Mouse (Mus musculus) retina, postnatal 1 day (tissue): ENCODE measurements at regions not wholly inside any gene's neighbourhood (a gene's known extent, or its start where the extent isn't known, plus 50 kb on each side); places are given as distances from the start of the nearest gene placed in this dataset.
A peak's percentile ranks its signal among the peaks of the same experiment; 100 is the strongest.

Experiments used
- DNase-seq: peaks from one replicate; pipeline ENCODE4 v3.0.0-alpha.2; 2012

DNA sequence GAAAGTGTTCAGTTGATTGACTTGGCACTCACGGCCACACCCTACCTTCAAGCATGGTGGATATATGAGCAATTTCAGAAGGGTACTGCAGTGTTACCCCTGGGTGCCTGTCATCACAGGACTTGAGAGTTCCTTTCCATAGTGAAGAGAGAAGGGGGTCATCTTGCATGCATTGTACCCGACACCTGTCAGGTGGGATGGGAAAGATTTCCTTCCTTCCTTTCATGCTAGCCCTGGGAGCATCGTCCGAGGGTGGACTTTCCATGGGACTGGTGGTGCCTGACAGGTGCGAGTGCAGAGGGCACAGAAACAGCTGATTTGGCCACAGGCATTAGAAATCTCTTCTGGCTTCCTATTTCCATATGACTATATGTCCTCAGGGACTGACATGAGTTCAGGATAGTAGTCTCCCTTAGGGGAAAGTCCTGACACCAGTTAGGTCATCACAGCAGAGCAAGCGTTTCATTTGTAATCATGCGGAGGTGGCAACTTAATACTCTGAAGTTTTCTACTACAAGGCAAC is 342.1 kb upstream of the Id2 start:
- DNase-seq: no peak

DNA sequence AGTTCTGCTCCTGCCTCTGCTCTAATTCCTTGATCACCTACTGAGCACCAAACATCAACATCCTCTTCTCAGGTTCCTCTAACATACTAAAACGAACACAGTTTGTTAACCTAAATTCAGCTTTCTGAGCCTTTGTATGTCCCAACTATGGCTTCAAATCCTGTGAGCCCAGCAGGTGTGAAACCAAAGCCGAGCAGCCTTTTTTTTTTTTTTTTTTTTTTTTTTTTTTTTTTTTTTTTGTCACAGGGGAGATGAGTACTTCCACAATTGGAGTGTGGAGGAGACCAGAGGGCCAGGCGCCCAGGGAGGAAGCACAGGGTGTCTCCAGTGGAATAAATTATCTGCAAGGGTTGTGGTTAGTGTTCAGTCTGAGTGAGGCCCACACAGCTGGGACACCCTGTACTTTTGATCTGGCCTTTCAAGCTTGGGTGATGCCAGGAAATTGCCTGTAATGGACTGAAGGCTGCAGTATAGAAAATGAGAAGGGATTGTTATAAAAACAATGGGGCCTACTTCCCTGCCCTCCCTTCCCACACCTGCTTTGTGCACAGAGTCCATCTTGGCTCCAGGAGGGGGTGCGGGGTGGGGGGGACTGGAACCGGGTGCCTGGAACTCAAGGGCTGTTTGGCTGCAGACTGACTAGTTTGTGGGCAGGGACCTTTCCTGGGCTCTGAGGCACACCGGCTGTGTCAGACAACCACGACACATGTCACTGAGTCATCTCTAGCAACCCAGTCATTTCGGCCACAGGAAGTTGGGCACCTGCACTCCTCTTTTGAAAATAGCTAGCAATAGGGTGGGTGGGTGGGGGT is 341.5 kb upstream of the Id2 start:
- peak; percentile 34 for DNase-seq

DNA sequence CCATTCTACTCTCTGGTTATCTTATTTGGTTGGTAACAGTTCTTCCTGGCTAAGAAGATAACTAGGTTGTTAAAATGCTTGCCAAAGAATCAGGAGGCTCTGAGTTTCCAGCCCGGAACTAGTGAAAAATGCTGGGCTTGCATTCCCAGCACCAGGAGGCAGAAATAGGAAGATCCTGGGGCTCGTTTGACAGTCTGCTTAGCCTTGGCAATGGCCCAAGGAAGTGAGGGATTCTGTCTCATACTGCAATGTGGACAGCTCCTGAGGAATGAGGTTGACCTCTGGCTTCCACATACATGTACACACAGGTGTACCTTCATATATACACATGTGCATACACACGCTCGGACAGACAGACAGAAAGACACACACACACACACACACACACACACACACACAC is 340.6 kb upstream of the Id2 start:
- no peak for DNase-seq

DNA sequence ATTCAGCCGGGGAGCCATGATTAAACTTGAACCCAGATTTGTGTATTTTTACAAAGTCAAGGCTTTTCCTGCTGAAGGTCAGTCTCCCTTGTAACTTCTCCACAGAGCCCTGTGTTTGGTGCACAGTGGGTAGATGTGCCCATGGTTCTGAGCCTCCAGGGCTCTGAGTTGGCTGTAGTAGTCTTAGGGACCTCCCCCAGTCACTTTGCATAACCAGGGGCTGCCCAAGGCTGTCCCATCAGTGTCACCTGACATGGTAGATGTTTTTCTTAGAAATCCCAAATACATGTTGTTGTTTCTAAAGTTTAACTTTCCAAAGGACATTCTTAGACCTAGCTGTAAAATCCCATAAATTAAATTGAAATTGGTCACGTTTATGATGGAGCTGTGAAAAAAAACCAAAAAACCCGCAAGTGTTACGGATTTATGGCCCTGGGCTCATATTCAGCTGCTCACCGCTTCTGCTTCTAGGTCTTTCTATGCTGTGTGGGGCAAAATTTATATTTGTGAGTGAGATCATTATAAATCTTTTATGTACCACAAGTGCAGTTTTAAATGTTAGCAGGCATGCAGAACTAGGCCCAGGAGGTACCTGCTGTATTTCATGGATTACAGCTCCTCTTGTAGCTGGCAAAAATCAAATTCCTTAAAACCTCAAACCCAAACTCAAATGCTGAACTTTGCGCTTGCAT is 339.4 kb upstream of the Id2 start:
- DNase-seq: no peak

DNA sequence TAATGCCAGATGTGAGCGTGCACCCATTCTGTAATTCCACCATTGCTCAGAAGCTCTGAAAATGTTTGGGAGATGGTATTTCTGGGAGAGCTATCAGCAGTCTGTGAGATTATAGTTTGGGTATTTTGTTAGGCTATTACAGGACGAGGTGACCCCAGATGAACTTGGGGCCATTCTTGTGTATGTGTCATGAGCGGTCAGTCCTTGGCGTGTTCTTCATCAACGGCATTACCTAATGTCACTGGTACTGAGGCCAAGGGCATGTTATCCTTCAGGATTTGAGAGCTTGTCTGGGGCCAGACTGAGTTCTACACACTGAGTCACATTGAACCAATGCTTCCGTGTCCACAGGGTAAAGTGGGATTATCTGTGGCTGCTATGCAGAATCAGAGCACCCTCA is 335.9 kb upstream of the Id2 start:
- no peak for DNase-seq

DNA sequence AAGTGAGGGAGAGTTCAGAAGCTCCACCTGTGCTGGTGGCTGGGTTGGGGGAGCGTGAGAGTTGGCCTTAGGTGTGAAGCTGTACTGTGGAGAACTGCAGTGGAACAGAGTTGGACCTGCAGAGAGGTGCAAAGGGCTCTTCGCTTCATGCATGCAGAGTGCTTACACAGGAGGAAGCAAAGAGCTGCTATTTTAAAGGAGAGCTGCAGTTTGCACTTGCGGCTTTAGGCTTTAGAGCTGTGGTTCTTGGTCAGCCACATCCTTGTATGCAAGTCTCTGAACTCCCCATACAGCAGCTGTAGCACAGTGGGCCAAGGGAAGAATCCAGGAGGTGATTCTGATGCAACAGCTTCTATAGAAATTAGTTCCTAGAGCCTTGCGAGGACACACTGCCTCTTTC is 334.0 kb upstream of the Id2 start:
- no peak for DNase-seq

DNA sequence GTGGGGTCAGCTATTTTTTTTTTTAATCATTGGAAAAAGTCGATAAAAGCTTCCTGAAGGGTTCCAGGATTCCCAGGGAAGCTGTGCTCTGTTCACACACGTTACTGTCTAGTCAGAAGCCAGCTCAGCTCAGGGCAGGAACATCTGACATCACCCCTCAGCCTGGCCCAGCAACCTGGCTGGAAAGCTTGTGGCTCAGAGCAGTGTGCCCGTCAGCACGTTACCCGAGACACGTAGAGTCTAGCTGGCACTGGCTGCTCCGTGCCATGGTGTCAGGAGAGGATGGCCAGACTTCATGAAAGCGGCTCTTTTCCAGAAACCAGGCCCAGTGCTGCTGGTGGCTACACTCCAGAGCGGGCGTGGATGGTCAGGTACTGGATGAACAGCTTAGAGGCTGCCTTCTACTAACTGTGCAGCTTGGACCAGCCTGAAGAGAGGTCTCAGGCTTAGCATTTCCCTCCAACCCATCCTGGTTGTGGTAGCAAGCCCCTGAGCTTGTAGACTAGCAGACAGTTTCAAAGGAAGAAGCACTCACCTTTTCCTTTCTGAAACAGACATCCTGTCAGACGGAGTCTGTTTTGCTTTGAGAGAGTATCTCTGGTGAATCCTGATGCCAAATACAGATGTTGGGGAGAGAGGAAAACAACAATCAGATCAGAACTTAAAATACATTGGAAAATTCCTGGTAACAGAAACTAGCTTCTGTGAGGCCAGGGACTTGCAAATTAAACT is 331.1 kb upstream of the Id2 start:
- DNase-seq: no peak

DNA sequence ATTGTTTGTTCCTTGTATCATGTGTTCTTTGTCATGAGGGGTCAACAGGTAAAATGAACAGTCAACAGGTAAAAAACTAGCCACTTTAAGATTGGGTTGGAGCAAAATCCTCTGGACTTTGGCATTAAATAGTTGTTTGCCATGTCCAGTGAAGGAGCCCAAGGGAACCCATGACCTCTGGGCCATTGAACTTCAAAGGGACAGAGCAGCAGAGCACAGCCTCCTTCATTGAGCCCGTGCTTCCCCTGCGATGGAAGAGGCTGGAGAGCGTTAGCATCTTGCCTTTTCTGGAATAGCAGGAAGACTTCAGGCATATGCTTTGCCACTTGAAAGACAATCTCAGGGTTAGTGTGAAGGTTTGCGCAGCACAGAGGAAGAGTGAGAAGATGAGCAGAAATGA is 320.4 kb upstream of the Id2 start:
- DNase-seq: no peak

DNA sequence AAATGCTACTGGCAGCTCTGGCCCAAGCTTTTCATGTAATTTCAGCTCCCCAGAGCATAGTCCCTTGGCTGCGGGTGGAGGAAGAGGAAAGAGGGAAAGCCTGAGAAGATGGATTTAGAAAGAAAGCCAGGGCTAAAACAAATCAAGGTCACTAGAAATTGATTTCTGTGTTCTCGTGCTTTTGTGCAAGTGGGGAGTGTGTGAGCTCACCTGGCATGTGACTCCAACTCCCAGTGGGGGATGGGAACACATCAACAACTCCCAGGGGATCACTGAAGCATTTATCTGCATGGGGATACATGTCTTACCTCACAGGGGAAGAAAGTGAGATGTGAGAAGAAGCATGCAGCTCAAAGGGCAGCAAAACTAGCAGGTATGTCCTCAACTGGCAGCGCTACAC is 319.6 kb upstream of the Id2 start:
- no peak for DNase-seq

DNA sequence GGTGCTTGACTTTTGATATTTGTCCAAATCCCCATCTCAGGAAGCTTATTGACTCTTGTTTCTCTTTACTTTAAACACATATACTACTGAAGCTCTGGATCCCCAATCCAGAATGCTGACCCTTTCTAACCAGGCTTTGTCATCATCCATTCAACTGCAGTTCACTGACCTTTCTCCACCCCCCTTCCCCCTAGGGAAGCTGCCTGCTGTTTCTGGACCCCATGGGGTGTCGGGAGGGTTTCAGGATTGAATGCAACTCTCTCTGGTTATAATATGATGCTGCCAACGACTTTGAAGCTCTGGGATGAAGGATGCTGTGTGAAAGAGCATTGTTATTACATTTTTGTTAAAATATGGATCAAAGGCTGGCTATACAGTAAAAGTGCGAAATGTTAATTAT is 318.7 kb upstream of the Id2 start:
- DNase-seq: peak; percentile 34

DNA sequence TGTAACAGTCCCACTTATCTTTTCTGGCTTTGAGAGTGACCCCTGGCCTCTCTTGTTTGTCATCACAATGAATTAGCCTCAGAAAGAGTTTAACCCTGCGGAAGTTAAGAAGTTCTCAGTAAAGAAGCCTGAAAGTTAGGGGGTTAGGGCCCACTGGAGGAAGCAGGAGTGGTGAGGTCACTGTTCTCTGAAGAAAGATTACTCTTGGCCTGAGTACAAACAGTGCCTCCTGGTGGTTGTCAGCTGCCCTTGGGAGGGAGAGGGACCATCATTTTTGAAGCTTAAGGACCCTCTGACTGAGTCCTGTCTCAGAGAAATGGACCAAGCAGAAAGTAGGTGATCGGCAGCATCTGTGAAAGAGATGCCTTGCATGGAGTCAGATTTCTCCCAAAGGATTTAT is 318.3 kb upstream of the Id2 start:
- peak; percentile 73 for DNase-seq

DNA sequence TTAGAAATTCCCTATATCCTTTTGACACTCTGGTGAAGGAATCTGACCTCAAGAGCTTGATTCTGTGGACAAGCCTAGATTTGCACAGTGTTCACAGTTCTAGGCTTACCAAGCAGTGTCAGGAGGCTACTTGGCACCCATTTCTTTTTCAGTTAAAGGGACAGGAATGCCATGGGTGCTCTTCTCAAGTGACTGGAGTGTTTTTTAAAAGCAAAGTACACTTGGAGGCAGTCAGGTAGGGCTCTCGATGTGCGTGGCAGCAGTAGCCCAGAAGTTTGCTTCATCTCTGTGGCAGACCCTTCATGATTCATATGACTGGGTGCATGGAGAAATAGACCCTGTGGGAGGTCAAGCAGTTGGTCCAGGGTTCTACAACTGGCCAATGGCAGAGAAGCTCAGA is 310.4 kb upstream of the Id2 start:
- DNase-seq: no peak

DNA sequence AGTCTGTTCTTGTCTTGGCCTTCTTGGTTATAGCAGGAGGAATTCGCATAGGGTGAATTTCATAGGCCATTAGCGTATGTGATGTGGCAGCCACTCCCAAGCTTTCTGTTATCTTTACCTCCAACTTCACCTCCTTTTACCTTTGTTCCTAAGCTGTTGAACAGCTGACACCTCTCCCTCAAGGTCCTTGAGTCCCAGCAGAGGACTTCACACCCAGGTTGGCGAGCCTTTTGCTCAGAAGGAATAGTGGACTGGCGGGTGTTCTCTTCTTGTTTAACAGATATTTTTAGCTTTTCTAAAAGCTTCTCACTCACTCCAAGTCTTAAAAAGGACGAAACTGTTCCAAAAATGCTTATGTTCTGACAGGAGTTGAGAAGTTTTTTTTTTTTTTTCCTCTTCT is 303.4 kb upstream of the Id2 start:
- DNase-seq: no peak

DNA sequence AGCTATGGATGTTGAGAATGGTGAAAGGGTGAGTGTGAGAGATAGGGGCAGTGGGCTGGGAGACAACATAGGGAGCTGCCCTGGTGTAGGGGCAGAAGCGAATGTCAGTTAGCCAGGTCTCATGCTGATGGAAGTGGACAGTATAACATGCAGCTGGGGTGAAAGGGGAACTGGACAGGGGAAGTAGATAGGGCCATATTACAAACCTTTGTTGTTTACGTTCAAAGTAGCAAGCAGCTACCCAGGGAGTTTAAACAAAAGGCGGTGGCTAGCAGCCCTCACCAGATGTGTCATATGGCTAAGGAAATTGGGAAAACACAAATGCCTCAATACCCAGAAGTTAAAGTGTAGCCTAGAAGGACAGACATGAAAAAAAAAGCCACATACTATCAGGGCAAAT is 301.8 kb upstream of the Id2 start:
- DNase-seq: no peak

DNA sequence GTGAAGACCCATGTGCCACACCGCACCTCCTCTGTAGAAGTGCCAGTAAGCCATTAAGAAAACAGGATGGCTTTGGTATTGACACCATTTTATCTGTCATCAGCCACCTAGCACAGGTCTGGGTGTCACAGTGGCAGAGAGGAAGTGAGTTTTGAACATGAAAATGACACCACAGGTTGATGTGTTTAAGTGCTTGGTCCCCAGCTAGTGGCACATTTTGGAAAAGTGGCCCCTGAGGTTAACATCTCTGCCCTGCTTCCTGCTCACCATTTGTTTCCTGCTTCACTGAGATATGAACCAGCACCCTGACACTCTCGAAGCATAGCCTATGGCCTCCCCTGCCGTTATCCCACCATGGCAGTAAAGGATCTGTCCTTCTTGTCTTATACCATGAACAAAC is 297.4 kb upstream of the Id2 start:
- DNase-seq: no peak

DNA sequence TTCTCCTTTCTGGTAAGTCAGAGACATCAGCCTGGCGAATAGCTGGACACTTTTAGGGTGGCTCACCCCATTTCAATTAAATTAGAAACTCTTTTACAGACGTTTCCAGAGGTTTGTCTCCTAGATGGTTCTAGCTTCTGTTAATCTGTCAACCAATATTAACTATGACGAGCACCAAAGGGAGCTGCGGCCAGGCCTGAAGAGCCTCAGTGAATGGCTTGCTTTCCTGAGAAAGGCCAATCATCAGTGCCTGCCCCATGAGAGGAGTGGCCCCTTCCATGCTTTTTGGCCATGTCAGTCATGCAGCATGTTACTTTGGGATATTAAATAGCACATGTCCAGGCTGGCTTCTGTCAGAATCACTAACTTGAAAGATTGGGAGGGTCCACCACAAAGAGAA is 296.6 kb upstream of the Id2 start:
- no peak for DNase-seq

DNA sequence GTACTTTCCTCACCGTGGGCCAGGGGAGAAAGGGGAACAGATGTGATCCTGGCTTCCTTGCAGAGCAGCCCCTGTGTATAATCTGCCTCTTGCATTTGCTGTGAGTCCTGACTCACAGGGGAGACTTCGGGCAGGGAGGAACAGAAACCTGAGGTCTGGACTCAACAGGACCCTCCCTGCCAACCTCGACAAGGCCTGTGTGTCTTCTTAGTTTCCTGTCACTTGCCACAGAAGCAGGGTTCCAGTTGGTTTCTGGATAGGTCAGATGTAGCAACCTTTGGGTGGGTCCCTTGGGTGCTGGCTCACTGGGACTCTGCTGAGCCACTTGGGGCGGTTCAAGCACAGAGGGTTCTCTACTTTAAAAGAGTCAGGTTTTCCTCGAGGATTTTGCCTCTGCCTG is 292.3 kb upstream of the Id2 start:
- DNase-seq: no peak

DNA sequence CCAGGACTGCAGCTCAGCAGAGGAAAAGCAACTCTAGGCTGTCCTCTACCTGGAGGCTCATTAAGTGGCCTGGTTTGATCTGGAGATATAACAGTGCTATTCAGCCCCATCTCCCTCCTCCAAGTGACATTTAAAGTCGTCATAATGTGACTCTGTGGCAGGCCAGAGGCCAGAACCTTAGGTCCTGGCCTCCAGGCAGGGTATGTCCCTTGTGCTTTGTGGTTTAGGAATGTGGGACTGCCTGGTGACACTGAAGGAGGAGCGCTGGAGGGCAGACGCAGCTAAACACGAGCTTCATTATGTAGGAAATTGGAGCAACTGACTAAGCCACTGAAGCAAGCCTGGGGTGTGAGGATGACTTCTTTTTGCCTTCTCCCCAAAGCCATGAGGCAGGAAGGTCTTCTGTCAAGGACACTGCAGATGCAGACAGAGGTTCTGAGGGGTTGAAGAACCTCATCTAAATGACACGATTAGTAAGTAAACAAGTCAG is 290.9 kb upstream of the Id2 start:
- peak; percentile 38 for DNase-seq

DNA sequence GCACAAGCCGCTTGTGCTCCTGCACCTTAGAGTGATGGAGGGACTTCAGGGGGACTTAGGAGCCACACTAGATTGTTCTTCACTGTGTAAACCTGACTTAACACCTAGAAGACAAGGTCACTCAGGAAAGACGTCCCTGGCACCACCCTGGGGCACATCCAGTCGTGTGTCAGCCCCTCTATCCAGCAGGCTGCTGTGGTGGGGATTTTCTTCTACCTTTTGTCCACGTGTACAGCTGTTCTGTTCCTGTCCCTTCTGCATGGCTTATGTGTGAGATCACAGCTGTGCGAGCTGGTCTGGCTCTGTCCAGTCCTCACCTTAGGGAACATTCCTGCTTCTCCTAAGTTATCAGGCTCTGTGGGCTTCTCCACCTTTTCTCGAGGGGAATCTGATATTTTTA is 286.0 kb upstream of the Id2 start:
- no peak for DNase-seq

DNA sequence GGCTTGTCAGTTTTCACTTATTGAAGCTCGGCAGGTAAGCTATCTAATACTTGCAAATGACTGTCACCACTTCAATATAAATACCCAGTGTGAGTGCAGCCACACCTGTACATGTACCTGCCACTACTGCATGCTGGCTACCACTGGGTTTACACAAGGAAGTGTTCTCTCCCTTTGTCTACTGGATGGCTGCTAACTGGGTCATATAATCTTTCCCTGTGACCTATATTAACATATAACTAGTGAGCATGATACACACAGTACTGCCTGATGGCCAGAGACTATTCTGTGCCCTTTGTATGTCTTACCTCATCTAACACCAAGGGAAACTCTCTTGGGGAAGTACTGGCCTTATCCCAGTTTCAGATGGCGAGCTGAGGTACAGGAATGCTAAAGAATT is 285.5 kb upstream of the Id2 start:
- no peak for DNase-seq

DNA sequence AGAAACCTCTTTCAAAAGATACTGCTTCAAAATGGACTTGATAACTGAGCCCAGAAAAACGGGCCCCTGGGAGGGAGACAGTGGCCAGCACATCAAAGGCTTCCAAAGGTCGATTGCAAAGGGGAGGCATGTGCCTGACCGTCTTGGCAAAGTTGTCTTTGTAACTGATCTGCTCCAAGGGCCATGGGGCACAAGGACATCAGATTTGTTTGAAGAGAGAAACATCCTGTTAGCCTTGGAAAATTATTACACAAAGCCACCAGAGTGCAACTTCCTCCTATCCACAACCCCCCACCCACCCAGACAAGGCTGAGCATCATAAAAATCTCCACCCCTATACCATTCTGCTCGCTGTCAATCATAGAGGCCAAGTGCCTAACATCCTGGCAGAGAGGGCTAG is 284.7 kb upstream of the Id2 start:
- DNase-seq: no peak

DNA sequence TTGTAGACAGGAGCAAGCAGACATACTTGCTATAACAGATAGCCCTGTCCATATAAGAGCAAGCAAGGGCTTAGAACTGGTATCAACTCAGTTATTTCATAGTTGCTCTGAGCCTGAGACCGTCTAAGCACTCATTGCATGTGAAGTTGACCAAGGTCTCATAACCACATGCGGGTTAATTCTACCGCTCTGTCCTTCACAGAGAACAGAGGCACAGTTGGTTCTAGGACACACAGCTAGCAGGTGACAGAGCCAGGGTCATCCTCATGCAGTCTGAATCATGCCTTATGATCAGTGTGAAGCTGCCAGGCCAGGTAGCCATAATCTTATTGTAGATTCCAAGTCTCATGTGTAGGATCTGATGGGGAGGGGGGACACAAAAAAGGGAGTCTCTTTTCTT is 283.1 kb upstream of the Id2 start:
- DNase-seq: no peak

DNA sequence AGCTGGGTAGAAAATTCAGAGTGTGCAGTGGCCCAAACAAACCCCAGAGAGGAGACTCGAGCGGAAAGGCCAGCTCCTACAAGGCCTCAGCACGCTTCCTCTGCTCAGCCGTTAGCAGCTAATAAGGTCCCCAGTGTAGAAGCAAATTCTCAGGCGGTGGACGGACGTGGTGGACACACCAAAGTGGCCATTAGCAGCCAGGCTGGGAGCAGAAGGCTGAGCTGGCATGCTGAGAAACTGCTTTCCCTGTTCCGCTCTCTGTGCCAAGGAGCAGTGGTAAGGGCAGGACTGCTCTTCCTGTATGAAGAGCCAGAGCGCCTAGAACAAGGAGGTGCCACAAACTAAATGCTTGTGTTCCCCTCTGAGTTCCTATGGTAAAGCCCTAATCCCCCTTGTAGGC is 282.1 kb upstream of the Id2 start:
- DNase-seq: no peak
